Mouse (Mus musculus) G1E-ER4 (cell line): ENCODE results near the gene Uvrag. TPM values are rescaled to one million over a fixed set of nuclear protein-coding genes. Genes with fewer than 3 reads are reported as not detected.

ENCODE experiments used
- GATA1 ChIP-seq: IDR thresholded peaks from one replicate; pipeline ENCODE4 v1.8.0; 2012; ENCODE audit warnings: low read length, inconsistent platforms
- polyA plus RNA-seq: library from polyadenylated mRNA; stranded (reverse); fragments of >175 nt; gene quantifications from 2 replicates; pipeline ENCODE4 v1.2.3, GENCODE M21; 2012

The Uvrag gene
- polyA plus RNA-seq, 1 experiment, result 15.3 TPM

GRCm38 (mm10) chr7:98939194-98939593 is 201.7 kb downstream of the Uvrag start:
- TF ChIP-seq GATA1, result no peak

- TF ChIP-seq GATA1, result no peak
These were observed 202.3 kb downstream of the Uvrag start for GRCm38 (mm10) chr7:98938621-98939020.

- no peak for TF ChIP-seq GATA1
These were observed 203.7 kb downstream of the Uvrag start for GRCm38 (mm10) chr7:98937079-98937813.

- no peak for TF ChIP-seq GATA1
These were observed 205.2 kb downstream of the Uvrag start for GRCm38 (mm10) chr7:98935757-98936156.

- TF ChIP-seq GATA1, result no peak
These were observed 205.7 kb downstream of the Uvrag start for GRCm38 (mm10) chr7:98935193-98935592.

DNA sequence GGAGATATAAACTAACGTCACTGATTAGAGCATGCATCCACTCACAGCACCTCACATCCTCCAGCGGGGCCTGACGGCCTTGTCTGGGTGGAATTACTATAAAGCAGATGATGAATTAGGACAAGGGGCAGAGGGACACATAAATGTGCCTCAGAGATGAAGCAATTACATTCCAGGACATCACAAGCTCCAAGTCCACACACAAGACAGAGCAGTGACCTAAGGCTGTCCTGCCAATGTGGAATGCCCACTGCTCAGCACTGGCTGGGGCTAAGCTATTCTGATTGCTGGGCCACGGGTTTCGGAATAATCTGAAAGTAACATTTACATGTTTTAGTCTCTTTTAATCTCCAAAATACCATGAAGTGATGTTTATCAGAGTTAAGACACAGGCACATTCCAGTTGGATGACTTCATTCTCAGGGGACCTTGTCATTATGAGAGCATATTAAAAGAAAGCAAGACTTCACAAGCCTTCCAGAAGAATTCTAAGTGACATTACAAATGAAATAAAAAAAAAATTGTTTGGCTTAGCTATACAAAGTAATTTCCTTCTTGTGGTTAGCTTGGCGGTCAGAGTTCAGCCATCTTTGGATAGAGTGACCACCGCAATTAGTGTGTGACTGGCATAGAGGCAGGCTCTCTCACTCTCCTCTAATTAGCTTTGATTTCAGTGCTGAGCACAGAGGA is 212.5 kb downstream of the Uvrag start:
- no peak for TF ChIP-seq GATA1

DNA sequence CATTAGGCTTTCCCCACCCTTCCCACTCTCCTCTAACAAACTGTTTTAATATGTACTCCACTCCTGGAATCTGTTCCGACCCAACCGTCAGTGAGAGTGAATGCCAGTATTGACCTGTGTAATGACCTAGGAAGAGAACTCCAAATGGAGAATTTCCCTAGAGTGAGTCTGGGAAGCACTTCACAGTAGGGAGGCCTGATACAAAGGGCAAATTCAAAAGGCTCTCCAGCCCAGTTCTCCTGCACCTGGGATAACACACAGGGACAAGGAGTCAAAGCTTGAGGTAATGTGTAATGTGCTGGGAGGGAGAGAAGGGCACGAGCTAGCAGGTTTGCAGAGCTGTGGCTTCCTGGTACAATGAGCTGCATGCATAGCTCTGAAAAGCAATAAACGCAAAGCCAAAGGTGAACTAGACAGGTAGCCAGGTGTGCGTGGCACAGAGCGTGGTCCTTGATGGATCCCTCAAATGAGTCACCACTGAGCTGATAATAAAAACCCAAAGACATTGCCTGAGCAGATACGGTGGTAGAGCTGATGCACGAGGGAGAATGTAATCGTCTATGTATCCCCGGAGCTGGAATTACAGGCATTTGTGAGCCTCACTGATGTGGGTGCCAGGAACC is 213.9 kb downstream of the Uvrag start:
- no peak for TF ChIP-seq GATA1

GRCm38 (mm10) chr7:98924380-98924869 is 216.5 kb downstream of the Uvrag start:
- TF ChIP-seq GATA1, result no peak

DNA sequence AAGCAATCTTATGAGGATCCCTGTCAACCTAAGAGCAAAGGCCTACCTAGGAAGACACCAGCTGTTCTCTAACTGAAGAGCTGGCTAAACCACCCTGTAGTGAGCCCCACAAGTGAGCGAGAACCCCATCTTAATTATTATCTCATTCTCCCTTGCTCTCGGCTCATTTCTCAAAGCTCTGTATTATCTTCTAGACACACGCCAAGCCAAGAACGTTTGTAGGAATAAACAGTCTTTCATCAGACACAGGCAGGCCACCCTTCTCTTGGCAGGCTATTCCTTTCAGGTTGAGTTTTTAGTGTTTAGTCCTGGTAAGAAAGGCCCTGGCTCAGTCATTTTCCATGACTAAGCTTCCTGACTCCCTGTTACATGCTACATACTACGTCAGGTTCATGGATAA is 218.0 kb downstream of the Uvrag start:
- no peak for TF ChIP-seq GATA1

- no peak for TF ChIP-seq GATA1
These were observed 223.5 kb downstream of the Uvrag start for GRCm38 (mm10) chr7:98917407-98917806.

GRCm38 (mm10) chr7:98916581-98916980 is 224.4 kb downstream of the Uvrag start:
- no peak for TF ChIP-seq GATA1

- TF ChIP-seq GATA1, result no peak
These were observed 228.0 kb downstream of the Uvrag start for GRCm38 (mm10) chr7:98912953-98913360.

- no peak for TF ChIP-seq GATA1
These were observed 229.7 kb downstream of the Uvrag start for GRCm38 (mm10) chr7:98911276-98911675.

- no peak for TF ChIP-seq GATA1
These were observed 230.2 kb downstream of the Uvrag start for GRCm38 (mm10) chr7:98910712-98911111.

GRCm38 (mm10) chr7:98910164-98910563 is 230.8 kb downstream of the Uvrag start:
- no peak for TF ChIP-seq GATA1

DNA sequence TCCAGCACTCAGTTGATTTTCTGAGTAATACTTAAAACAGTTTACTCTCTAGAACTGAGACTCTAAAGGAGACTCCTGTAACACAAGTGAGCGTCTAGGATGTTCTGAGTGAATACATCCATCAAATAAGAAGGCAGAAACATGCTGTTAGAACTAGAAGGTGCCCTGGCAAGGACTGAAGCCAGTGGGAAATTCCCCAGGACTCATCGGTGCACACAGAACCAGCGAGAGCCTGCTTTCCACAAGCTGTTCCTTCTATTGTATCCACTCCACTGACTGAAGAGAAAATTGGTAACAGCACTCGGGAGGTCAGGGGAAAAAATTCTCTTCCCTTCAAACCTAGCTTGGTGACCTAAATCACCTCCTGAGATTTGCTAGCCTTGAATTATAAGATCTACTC is 233.5 kb downstream of the Uvrag start:
- no peak for TF ChIP-seq GATA1
